Mouse (Mus musculus) gastrocnemius, postnatal 4 days (tissue): ENCODE measurements at regions not wholly inside any gene's neighbourhood (a gene's known extent, or its start where the extent isn't known, plus 50 kb on each side); places are given as distances from the start of the nearest gene placed in this dataset.

ENCODE experiments used
- DNase-seq, 2 experiments: peaks; one replicate each; pipeline ENCODE4 v3.0.0; 2021 to 2022; ENCODE audit warnings: low spot score in 2 of 2, mixed read lengths in 2 of 2

DNA sequence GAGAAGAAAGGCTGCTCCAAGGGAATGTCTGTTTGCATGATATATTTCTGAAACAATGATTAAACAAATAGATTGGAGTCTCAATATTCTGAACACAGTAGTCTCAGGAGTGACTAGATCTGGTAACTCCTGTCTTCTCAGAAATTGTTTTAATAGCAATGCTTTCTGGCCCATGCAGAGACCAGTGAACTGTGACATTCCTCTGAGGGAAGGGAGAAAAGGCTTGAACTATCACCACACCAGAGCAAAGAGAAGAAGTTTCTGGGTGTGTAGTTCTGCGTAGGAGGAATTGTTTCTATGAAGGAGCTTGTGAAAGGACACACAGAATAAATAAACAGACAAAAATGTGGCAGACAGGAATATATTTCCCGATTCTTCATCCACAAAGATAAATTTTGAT is 277.1 kb downstream of the Osr1 start:
- DNase-seq: no peak

DNA sequence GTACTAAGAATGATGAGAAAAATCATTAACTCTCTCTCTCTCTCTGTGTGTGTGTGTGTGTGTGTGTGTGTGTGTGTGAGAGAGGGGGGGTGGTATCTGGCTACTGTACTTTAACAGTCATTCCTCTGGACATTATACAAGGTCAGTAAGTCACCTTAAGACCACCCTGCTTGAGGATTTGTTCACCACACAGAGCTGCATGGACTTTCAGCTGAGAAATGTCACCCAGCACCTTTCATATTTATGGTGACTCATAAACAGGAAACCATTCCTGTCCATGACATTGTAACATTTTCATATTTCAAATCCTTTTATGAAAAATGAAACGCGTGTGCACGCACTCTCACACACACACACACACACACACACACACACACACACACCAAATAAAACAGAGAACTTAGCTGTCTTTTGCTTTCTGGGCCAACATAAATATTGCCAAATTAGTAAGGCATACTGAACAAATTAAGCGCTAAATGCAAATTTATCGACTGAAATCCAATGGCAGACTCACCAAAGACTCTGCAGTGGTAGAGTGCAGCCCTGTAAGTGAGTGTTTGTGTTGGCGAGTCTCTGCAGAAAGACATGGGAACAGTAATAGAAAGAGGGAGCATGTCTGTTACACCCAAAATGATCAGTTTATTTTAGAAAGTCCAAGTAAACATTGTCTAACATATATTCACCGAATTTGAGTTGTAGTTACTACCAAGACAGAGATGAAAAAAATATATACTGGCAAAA is 277.7 kb downstream of the Osr1 start:
- no peak for DNase-seq

DNA sequence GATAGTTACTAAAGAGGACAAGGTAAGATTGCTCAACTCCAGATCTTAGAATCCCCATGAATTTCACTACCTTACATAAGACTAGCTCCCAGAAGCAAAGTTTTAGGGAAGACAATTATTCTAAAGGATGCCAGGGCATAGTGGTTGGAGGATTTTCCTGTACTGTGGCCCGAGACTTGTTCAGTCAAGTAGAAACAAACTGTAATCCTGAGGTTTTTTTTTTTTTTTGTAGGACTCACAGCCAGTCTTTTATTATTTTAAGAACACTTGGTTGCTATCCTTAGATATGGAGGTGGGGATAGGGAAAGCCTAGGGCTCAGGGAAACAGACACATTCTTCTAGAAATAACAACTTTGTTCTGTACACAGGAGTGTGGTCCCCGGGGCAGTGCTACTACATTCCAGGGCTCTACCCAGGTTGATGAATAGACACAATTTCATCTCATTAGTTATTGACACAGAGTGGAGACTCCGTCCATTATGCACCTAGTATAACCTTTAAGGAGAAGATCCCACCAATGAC is 285.6 kb downstream of the Osr1 start:
- DNase-seq: no peak

DNA sequence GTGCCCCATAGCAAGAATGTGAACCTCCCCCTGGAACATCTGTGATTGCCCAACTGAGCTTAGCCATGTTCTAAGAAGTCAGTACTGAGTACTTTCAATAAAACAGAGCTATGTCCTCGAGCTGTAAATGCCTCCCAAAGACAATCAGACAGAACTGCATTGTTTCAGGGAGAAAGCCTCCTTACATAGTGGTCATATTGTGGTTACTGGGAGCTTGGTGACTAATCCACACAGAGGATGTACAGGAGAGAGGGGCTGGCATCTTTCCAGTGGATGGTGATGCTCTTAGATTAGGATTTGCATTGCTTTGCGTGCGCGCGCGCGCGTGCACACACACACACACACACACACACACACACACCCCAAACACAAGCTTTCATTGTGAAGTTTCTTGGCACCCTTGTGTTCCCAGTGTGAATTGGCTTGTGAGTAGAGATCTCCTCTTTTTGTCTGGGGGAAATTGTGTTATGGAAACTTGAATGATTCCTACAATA is 286.3 kb downstream of the Osr1 start:
- DNase-seq: no peak

DNA sequence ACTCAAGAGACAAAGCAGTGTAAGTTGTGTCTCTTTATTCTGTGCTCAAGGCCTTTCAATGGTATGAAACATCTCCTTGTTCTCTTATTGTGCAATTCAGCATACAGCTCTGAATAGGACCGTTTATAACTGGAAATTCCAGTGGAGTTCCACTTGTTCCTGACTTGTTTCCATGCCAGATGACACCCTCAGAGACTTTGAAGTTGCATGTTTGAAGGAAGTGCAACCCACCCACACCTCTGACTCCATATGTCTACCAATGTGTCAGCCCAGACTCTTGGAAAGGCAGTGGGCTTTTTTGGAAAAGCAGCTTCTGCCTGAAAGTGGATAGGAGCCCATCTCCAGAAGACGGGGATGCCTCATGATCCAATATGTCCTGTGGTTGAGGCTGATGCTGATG is 288.1 kb downstream of the Osr1 start:
- no peak for DNase-seq

DNA sequence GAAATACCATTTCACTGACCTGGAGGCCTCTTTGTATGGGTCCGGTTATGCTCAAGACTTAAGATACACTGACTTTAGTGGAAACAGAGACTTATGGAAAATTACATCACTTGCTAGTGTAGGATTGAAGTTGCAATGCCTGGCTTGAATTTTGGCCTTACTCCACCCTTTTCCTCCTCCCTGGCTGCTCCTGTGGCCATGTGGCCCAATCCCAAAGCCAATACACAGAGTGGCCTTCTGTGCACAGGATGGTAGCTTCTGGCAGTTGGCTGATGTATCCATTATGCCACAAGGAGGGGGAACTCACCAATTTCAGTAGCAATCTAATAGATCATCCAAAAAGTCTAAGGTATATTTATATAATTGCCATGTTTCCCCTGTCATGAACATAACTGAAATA is 292.4 kb downstream of the Osr1 start:
- DNase-seq: no peak

DNA sequence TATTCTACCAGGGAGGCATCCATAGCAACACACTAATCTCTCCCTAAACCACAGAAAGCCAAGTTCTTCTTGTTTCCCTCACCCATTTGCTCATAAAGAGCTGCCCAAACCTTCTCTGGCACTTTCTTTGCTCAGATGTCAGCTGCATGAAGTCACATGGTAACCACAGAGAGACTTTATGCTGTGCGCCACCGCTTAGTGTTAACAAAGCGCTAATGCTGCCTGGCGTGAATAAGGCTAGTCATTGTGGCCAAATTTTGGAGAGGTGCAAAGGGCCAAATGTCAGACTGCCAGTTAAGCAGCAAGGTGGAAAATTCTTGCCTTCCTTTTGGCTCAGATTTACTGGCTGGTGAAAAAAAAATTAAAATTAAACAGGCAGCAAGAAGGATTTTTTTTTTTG is 302.3 kb downstream of the Osr1 start:
- no peak for DNase-seq

DNA sequence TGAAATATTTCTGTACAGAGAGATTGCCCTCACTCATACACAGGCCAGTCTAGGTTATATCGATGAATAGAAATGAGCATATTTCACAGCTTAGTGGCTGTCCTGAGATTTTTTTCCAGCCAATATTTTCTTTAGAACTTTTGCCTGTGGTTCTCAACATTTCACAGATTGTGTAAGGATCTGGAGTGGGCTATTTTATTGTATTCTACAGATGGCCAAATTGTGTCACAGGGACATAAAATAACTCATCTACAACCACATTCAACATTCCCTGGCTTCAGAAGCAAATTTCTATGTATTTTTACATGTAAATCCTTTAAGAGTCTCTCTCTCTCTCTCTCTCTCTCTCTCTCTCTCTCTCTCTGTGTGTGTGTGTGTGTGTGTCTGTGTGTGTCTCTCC is 303.3 kb downstream of the Osr1 start:
- no peak for DNase-seq

DNA sequence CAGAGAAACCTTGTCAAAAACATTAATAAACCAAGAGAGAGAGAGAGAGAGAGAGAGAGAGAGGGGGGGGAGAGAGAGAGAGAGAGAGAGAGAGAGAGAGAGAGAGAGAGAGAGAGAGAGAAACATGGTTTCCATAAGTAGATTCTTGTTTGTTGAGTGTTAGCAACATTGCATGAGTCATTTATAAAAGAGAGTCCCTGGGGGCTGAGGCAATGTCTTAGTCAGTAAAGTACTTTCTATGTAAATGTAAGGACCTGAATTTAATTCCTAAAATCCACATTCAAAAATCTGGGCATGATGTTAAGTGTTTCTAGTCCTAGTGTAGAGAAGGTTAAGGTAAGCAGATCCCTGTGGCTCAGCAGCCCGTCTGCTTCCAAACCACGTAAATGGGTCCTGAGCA is 304.9 kb downstream of the Osr1 start:
- no peak for DNase-seq

DNA sequence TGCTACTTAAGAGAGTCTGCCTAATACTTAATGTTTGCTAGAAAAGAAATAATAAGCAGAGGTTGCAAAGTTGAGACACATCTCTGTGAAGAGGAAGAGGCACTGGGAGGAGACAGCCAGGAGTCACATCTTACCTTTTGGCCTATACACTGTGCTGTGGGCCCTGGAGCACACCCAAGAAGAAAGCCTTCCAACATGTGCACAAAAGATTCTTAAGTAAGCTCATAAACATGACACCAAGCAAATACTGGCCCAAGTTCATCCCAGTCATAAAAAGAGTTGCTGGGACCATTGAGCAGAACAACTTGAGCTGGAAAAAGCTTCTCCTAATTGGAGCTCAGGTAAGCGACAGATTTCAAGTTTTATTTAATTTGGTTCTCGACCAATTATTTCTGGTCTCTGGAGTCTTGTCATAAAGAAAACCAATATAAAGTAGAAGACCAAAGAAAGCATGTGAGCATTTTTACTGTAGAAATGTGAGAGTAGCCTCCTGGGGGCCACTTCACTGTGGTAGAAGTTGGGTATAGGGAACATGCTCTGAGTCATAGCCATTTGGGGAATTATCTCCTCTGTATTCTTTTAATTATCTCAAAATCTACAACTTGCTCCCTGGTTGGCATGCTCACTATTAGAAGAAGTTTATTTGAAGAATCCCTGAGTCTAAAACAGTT is 312.2 kb downstream of the Osr1 start:
- DNase-seq: no peak

DNA sequence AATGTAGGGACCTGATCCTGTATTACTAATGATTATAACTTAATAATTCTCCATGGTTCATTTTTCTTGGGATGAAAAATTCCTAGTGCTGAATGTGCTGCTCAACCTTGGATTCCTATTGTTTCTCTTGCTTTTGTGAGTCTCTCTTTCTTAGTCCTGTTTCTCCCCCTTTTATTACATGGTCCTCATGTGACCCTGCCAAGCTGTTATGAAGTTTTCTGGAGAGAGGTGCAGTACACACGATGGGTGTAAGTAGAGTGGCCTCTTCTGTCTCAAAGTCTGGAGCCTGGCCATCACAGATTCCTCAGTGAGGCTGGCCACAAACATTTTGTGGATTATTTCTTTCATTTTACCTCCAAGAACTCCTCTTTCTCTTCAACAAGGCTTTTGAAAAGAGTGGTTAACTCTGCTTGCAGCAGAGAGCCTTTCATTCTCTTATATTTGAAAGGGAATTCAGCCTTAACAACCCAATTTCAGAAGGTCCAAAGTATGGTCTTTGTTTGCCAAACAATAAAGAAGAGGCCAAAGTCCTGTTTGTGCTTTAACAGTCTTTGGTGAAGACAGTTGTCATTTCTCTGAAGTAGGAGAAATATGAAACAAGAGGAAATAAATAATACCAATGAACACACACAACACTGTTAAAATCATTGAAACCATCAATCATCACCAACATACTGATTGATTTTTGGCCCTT is 313.3 kb downstream of the Osr1 start:
- no peak for DNase-seq

DNA sequence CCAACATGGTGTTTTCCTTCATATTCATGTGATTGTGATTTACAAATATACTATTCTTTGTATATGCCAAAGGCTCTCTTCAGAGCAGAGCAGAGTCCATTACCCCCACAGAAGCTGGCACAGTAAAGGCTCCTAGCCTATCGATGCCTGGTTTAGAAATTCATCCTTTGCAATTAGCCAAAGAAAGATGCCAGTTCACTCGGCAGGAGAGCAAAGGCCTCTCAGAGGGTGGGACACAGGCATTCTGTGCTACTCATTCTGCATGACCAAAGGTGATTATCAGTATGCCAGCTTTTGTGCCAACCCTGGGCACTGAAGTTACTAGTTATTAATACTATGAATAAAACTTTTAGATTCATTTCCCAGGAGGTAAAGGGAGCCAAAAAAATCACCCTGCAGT is 324.6 kb downstream of the Osr1 start:
- DNase-seq: no peak

DNA sequence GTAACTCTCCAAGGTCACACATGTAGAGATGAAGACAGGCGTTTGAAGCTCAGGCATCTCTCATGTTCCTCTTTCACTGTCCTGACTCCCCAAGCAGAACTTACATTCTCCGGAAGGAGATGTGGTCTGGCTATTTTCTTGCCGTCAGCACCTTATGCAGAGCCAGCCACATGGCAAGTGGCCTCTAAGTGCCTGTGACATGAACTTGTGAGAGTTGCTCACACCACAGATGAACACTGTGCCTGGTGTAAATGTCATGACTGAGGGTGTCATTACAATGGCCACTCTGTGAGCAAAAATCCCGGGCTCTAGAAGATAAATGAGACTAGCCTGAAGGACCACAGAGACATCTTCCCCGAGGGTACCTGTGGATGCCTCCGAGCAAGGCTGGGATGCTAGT is 328.1 kb downstream of the Osr1 start:
- no peak for DNase-seq

DNA sequence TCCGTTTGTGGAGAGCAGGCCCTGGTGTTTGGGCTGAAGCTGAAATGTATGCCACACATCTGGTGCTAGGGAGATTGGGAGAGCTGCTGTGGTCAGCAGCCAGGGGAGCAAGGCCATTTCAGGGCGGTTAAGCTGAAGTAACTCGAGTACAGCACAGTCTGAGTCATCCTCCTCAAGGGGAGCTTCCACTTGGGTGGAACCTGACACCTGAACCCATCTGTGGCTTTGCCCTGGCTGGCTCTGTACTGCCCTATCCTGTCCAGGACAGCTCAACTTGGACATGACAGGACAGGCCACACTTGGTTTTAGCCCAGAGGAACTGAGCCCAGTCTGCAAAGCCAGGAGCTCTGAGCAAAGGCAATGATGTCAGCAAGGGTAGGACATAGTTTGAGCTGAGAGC is 328.5 kb downstream of the Osr1 start:
- peak in 1 of 2 experiments; percentile 30 for DNase-seq

DNA sequence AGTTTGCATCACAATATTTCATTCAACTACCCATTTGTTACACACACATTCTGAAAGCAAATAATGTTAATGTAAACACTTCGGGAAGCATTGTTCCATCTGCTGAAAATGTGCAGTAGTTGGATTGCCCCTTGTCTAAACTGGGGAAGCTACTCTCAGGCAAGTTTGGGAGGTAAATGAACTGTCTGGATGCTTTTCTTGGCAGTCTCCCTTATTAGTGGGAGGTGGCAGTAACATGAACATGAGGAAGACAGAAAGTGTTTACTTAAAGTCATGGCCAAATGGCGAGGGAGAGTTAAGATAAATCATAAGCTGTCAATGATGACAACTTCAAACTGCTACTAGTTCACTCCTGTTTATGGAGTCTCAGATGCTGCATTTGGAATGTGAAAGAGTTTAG is 332.0 kb downstream of the Osr1 start:
- DNase-seq: no peak

DNA sequence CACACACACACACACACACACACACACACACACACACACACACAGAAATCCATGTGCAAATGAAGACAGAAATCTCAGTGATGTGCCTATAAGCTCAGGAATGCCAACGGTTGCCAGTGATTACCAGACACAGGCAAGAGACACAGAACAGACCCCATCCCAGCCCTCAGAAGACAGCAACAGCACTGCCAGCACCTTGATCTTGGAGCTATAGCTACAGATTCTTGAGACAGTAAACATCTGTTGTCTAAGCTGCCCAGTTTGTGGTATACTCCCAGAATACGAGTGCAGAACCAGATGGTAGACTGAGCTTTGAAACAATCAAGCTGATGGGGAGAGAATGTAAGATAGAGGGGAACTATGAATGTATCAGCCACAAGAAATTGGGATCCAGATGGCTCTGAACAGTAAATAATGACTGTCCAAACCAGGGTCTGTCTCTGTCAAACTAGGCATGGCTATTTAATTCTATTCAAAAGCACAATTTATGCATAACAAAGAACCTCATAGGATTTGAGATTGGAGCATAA is 333.9 kb downstream of the Osr1 start:
- DNase-seq: no peak

DNA sequence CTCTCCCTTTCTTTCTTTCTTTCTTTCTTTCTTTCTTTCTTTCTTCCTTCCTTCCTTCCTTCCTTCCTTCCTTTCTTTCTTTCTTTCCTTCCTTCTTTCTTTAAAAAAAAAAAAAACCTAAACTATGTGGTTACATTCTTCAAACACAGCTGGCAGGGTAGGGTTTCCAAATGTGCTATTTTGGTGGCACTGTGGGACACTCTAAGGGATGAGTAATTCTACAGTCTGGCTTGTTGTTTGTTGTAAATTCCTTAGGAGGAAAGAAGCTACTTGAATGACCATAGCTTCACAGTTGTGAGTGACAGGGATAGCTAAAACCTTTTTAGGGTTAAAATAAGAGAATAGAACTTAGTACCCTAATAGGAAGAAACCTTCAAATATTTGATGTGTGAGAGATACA is 342.4 kb downstream of the Osr1 start:
- DNase-seq: no peak

DNA sequence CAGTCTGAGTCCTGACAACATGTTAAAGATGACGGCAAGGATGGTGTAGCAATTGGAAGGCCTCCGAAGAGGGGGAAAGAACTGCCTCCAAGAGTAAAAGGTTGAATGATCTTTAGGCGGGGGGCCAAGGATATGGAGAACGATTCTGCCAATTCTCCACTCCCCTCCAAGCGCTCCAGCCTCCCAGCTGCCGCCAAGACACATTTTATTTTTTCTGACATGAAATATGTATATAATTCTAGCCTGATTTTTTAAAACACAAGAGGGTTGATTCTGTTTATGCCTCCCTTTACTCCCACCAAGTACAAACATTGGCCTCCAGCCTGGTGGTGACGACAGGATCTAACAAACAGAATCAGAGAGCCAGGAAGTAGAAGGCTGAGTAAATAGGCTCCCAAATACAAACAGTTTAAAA is 345.8 kb downstream of the Osr1 start:
- DNase-seq: peak in 1 of 2 experiments; percentile 40

DNA sequence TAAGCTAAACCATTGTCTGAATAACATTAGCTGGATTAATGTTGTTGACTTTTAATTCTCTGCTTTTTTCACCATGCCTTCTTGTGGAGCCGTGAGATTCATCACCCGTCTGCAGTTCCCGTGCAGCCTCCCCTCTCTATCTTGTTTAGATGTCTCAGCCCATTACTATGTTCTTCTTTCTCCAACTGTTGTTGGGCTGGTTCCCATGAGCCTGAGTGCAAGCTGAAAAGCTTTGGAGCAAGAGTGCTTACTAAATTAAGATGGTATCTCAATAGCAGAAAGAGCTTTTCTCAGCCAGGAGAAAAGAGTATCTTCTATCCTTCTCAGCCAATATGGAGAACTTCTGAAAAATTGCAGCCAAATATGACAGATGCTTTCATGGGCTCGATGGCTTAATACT is 348.1 kb downstream of the Osr1 start:
- DNase-seq: no peak

DNA sequence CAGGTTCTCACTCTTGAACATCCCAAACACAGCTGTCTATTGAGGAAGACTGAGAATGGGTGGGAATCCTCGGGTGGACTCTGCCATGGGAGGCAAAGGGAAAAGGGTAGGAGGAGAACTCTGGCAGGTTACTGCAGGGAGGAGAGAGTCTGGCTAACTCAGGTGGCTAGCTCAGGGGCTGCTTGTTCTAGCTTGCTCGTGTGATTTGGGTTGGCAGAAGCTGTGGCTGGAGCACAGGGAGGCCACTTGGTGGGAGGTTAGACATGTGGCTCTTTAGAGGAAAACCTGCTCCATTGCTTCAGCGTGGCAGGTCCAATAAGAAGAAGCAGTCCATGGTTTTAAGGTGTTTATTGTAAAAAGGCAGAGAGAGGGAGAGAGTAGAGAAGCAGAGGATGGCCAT is 349.1 kb downstream of the Osr1 start:
- DNase-seq: no peak

DNA sequence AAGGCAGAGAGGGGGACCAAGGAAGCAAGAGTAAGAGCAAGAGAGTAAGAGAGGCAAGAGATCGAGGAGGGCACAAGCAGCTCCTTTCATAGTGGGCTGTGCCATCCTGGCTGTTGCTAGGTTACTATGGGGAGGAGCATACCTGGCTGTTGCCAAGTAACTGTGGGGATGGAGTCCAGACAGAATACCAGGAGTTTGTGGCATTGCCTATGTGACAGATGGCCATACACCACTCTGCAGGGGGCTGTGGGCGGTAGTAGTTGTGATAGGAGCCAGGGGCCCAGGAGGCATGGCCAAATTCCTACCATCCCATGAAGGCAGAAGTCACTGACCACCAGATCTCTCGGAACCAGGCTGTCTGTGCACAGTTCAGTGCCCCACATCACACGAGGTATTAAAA is 349.5 kb downstream of the Osr1 start:
- DNase-seq: no peak

DNA sequence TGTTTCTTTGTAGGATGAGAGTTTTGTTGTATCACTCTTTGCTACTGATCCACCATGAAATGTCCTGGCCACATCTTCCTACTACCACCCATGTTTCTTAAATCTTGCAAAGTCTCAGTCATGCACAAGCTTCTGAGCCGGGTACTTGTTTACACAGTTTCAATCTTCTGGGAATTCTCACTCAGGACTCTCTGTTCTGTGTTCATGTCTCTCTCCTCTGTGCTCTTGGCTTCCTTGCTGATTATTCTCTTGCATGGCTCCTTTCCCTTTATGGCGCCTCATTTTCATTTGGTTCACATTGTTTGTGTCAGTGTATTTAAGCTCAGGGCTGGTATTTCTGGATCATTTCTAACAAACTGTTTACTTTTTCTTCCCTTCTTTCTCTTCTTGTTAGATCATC is 350.5 kb downstream of the Osr1 start:
- DNase-seq: no peak
